Mouse (Mus musculus) telencephalon, adult 2 months (tissue): ENCODE results near the gene Pfn4.
A peak's percentile ranks its signal among the peaks of the same experiment; 100 is the strongest.
"Not testable (repeated sequence)": the region's sequence is repeated elsewhere in the genome, so short reads cannot be mapped to it uniquely, and the experiment has no call there.

Experiments used
- DNase-seq: peaks from one replicate; pipeline ENCODE4 v3.0.0-alpha.2; 2011; ENCODE audit warnings: low read depth, low spot score

Pfn4 gene

GRCm38 (mm10) chr12:4784466-4784865 lies 15.6 kb downstream of the Pfn4 start:
- DNase-seq, result no peak

- DNase-seq, result not testable (repeated sequence)
Measured at GRCm38 (mm10) chr12:4788128-4788527, 19.3 kb downstream of the Pfn4 start.

DNA sequence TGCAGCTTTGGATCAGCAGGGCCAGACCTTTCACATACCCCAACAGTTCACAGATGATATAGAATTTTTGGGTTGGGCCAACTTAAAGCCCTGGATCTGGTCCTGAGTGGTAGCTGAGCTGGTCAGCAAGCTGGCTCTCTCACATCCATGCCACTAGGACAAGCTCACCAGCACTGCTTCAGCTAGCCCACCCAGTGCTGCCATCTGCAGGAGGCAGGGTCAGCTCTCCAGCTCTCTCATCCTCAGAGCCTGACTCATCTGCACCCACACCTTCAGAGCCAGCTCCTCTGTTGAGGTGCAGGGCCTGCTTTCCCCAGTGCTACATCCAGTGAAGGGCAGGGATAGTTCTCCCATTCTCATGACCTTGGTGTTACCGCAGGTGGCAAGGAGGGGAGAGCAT lies 24.9 kb downstream of the Pfn4 start:
- DNase-seq, result no peak

DNA sequence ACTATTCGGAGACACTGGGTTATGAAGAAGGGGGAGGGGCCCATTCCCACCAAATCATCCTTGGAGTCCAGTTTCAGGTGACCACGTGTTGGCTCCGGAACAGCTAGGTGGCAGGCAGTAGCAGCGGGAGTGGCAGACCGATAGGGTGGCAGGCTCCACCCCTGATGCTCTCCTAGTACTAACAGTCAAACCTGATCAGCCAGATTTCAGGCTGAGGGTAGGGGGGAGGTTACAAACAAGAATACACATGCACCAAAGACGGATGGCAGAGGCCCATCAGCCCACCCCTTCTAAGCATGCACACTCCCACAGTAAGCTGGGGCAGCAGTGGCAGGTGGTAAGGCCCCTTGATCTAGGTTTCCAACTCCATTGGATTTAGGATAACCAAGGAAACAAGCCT lies 28.6 kb downstream of the Pfn4 start:
- DNase-seq, result not testable (repeated sequence)

DNA sequence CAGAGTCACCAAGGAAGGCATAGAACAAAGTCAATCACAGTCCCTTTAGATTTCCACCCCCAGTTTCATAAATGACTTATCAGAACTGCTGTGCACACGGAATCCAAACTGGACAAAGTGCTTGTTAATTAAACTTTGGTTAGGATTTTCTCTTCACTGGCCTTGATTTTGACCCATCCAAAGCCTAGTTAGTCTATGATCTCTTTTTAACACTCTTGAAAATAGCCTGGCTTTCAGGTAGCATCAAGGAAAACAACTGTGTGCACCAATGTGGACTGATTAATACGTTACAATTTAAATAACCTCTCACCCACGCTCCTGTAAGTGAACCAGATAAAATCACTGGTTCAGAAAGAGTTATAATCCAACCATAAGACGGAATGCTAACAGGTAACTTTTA lies 42.2 kb downstream of the Pfn4 start:
- no peak for DNase-seq

DNA sequence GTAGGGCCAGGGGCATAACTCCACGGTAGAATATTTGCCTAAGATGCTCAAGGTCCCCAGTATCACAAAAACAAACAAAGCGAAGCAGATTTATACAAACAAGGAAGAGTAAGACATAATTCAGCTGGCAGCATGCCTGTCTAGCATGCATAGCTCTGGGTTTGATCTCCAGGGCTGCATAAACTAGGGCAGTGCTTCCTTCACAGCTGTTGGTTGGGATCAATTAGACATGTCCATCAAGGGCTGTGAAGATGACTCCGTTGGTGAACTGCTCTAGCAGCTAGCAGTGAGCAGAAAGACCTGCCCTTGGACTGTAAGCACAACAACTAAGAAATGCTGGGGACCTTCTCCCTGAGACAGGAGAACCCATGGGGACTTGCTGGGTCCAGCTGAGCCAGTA lies 42.9 kb downstream of the Pfn4 start:
- DNase-seq, result no peak

DNA sequence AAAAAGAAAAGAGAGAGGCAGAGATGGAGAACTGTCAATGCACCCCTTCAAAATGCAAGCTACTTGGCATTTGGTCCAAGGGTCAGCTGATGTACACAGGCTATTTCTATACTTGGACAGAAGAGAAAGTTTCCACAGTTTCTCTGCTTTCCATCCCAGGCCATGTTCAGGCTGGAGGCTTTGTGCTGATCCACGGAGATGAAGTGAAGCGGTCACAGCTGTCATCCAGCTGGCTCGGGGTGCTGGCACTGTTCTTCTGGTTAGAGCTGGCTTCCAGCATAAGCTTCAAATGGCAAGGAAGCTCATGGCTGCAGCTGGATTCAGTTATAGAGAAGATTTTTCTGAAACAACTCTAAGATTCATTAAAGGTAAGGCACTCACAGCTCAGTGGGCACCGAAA lies 44.8 kb downstream of the Pfn4 start:
- DNase-seq, result no peak

GRCm38 (mm10) chr12:4816680-4817360 lies 48.0 kb downstream of the Pfn4 start:
- no peak for DNase-seq

DNA sequence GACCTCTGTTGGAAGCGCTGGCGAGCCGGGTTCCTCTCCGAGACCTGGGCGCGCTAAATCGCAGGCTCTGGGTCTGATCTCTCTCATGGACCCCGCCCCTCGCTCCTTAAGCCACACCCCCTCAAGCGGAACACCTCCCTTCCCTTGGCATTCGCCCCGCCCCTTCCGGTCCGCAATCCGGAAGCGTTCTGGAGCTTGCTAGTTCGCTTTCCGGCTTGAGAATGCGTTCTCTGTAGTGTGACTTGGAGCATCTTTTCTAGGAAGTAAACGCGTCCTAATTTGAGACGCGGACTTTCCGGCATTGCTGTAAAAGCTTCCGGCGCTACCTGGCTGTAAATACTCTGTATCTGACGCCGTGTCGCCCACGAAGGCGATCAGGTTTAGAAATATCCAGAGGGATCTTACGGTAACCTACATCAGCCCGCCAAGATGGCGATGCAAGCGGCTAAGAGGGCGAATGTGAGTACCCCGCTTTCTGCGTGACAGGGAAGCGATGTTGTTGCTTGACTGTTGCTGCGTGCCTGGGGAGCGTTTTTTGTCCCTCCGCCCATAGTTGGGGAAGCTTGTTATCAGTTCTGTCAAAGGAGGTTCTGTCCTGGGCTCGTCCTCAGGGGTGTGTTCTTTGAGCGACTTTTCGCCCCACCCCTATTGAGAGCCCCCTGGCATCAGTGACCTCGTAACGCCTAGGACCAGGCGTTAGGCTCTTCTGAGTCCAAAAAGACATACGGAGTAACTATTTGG lies 48.7 kb downstream of the Pfn4 start, which contains the start of gene Sf3b6:
TSS of gene Sf3b6 (plus strand) at position 184 of the 741 bp plus-strand sequence.
- DNase-seq, result peak; percentile 96

DNA sequence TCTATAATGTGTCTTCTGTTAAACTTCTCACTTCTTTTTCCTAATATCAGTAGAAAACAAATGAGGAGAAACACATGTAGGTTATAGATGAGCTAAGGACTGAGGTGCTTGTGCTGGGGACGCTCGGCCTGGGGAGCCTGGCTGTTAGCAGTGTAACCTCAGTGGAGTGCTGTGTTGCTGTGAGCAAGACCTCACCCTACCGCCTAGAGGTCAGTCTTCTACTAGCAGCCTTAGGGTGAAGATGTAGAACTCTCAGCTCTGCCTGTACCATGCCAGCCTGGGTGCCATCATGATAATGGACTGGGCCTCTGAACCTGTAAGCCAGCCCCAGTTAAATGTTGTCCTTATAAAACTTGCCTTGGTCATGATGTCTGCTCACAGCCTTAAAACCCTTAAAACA lies 58.4 kb downstream of the Pfn4 start:
- DNase-seq, result no peak
